Mouse (Mus musculus) intestine, embryonic 16.5 days (tissue): ENCODE measurements around the gene Kras. TPM values are rescaled to one million over a fixed set of nuclear protein-coding genes. Genes with fewer than 3 reads are reported as not detected.

Experiments
- ATAC-seq: fragments of 200-750 bp; cut with Nextera tagmentation; 2 replicates; pipeline ENCODE4 v1.8.0; 2017; ENCODE audit warnings: moderate TSS enrichment, moderate library complexity
- H3K27ac ChIP-seq: fragments of 300-500 bp; sonication (generic); 2 replicates; pipeline ENCODE4 v1.5.1; 2014; ENCODE audit warnings: mild to moderate bottlenecking, low read length
- H3K27me3 ChIP-seq: fragments of 300-500 bp; sonication (generic); replicated peaks from 2 replicates; pipeline ENCODE4 v1.6.1; 2014; ENCODE audit warnings: low read length, control low read depth, mixed read lengths; ENCODE audit not compliant: control insufficient read depth, insufficient read depth
- H3K36me3 ChIP-seq: fragments of 300-500 bp; sonication (generic); 2 replicates; pipeline ENCODE4 v1.6.1; 2014; ENCODE audit warnings: low read length, control low read depth; ENCODE audit not compliant: control insufficient read depth, insufficient read depth
- H3K4me1 ChIP-seq: fragments of 300-500 bp; sonication (generic); 2 replicates; pipeline ENCODE4 v1.6.1; 2014; ENCODE audit warnings: low read length, control low read depth, mixed read lengths; ENCODE audit not compliant: control insufficient read depth, insufficient read depth
- H3K4me2 ChIP-seq: fragments of 300-500 bp; sonication (generic); 2 replicates; pipeline ENCODE4 v1.6.1; 2014; ENCODE audit warnings: low read depth, low read length, control low read depth
- H3K4me3 ChIP-seq: fragments of 300-500 bp; sonication (generic); 2 replicates; pipeline ENCODE4 v1.5.1; 2014; ENCODE audit warnings: mild to moderate bottlenecking, low read length
- H3K9ac ChIP-seq: fragments of 300-500 bp; sonication (generic); 2 replicates; pipeline ENCODE4 v1.6.1; 2014; ENCODE audit warnings: low read depth, low read length
- H3K9me3 ChIP-seq: fragments of 300-500 bp; sonication (generic); 2 replicates; pipeline ENCODE4 v1.6.1; 2016; ENCODE audit warnings: low read length, control low read depth; ENCODE audit not compliant: control insufficient read depth
- WGBS: fragments of 180-500 bp; shearing (Covaris S2); extraction: QIAGEN DNeasy Blood & Tissue Kit; methylation state at CpG from one replicate; pipeline ENCODE4 v1.1.7; 2014; 5-methylcytosine and 5-hydroxymethylcytosine counted together
- polyA plus RNA-seq: library from polyadenylated mRNA; unstranded; fragments of >200 nt; fragmentation: Nextera tagmentation; extraction: Ambion mirVana; gene quantifications from 2 replicates; pipeline ENCODE4 v1.2.1, GENCODE M21; 2015

The Kras gene
- polyA plus RNA-seq, 1 experiment from 2014 or later: 56.6 TPM

DNA sequence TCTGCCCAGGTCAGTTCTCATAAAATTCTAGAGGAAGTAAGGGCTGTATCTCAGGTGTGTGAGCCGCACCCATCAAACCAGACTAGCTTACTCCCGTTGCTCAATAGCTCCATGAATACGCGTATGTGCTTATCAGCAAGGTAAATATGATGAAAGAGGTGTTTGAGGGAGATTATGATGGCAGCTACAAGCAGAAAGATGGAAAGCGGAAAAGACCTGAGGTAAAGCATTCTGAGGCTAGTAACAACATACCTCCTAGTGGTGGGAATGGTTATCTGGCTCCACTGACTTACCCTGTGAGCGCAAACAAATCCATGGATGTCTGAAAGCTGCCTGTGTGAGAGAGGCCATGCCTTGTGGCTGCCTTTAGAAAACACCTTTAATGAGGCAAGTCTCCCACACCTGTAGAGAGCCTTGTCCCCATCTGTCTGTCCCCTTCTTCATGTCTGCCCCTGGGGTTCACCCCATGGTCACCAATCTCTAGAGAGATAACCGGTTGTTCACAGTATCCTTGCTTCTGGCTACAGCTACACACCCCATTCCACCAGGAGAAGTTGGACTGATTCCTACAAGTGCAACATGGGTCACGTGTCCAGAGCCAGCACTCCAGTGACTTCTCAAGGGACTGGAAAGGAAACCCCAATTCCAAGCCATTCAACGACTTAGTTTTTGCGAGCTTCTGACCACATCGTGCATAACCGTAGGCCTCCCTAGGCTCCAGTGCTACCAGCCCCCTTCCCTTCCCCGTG is 6.1 kb upstream of the Kras start:
- peaks cover 5% of the 10 kb centered on the region for H3K4me1 ChIP-seq
- H3K9ac ChIP-seq: no peak overlapping the region
- H3K27me3 ChIP-seq: no peaks in the 10 kb centered on the region
- no peaks in the 10 kb centered on the region for H3K9me3 ChIP-seq
- peak overlapping the region; percentile 67 for H3K27ac ChIP-seq
- WGBS: 57% methylated on average over 13 of the region's 13 CpGs
- ATAC-seq: peak; percentile 96
- H3K4me3 ChIP-seq: no peak overlapping the region
- no peaks in the 10 kb centered on the region for H3K36me3 ChIP-seq
- no peak overlapping the region for H3K4me2 ChIP-seq

DNA sequence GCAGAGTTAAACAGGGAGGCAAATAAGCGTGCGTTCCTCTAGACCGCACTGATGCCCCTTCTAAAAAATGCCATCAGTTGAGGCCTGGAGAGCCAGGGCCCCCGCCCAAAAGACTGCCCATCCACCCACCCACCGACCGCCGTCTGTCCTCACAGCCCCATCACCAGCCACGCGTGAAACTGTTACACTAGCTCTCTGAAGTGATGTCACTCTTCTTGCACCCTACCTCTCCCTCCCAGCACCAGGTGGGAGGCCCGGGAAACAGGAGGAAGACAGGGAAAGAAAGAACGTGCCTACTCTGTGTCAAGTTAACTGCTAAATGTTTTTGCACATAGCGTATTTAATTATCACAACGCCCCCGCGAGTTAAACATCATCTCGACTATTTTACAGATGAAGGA is 781 bp upstream of the Kras start:
- Histone ChIP-seq H3K9me3 (no peaks in the 10 kb centered on the region), H3K4me3 (peak overlapping the region; percentile 82), H3K36me3 (no peaks in the 10 kb centered on the region), H3K27ac (peak overlapping the region; percentile 71; the same call in 1 of the 2 replicates), H3K4me2 (peak overlapping the region; percentile 79), H3K4me1 (peaks cover 8% of the 10 kb centered on the region), H3K27me3 (no peaks in the 10 kb centered on the region), H3K9ac (peak overlapping the region; percentile 91)
- WGBS: 14% methylated on average over 16 of the region's 16 CpGs
- peak; percentile 10; the same call in 1 of the 2 replicates for ATAC-seq

DNA sequence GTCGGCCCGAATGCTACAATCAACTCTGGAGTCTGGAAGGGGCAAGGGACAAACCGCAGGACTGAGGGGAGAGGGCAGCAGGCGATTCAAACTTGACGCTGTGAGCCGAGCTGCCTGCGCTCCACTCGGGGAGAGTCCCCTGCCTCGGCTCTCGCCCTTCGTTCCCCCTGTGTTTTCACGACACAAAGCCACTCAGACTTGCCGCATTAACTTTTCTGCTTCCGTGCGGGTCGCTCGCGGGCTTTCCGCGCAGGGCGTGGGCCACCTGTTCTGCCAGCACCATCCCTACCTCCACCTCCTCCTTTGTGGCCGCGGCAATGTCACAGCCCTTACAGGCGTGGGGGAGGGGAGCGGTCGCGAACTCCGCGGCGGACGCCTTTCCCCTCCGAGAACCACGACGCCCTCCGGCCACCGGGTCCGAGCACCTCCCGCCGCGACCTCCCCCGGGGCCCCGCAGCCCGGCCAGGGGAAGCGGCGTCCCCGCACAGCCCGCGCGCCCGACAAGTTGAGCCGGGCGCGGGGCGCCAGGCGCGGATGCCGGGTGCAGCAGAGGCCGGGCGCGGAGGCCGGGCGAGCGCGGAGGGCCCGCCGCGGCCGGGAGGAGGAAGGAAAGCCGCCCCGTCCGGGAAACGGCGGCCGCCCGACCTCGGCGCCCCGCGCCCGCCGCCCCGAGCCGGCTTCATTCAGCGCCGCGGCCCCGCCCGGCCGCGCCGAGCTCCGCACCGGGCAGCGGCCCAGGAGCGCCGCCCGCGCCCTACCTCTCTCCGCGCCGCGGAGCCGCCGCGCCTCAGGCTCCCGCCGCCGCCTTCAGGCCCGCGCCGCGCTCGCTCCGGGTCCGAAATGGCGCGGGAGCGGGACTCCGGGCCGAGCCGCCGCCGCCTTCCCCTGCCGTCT is 501 bp downstream of the Kras start:
- WGBS: under 1% methylated on average over 82 of the region's 124 CpGs
- Histone ChIP-seq H3K36me3 (no peaks in the 10 kb centered on the region), H3K27ac (peak overlapping the region; percentile 83), H3K4me1 (peaks cover 8% of the 10 kb centered on the region), H3K27me3 (no peaks in the 10 kb centered on the region), H3K4me3 (peak overlapping the region; percentile 82), H3K9me3 (no peaks in the 10 kb centered on the region), H3K4me2 (peak overlapping the region; percentile 64), H3K9ac (peak overlapping the region; percentile 91)
- peak; percentile 76 for ATAC-seq

DNA sequence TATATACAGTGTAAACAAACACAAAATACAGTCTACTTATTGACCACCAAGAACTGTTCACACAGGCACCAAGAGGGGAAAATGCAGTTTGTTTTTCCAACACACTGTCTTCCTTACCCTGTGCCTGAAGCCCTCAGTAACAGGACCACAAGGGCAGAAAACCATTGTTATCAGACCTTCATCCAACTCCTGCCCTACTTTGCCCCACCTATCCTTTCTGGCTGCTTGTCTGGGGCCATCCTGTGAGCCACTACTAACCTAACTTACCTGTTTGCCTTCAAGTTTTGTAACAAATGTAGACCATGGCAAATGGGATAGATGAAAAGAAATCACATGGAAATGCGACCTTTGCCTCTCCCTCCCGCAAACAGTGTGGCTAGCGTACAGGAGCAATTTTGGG is 2.2 kb downstream of the Kras start:
- H3K36me3 ChIP-seq: no peaks in the 10 kb centered on the region
- H3K4me1 ChIP-seq: peaks cover 8% of the 10 kb centered on the region
- H3K27ac ChIP-seq: no peak overlapping the region
- ATAC-seq: no peak
- H3K27me3 ChIP-seq: no peaks in the 10 kb centered on the region
- H3K4me2 ChIP-seq: peak overlapping the region; percentile 4; the same call in 1 of the 2 replicates
- H3K9ac ChIP-seq: no peak overlapping the region
- no peak overlapping the region for H3K4me3 ChIP-seq
- WGBS: 72% methylated on average over 3 of the region's 3 CpGs
- H3K9me3 ChIP-seq: no peaks in the 10 kb centered on the region

DNA sequence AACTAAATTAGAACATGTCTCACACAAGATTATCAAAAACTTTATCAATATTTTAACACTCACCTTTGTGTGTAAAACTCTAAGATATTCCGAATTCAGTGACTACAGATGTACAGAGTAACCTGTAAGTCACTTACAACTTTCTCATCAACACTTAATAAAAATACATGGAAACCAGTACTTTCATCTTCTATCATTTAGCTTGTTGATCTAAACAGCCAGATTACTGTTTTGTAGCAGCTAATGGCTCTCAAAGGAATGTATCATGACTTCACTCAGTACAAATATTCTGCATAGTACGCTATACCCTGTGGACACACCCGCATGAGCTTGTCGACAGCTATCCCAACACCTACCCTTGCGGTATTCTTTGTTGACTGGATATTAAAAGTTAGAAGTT is 3.2 kb downstream of the Kras start:
- no peaks in the 10 kb centered on the region for H3K36me3 ChIP-seq
- H3K9ac ChIP-seq: no peak overlapping the region
- H3K4me1 ChIP-seq: peaks cover 8% of the 10 kb centered on the region
- no peaks in the 10 kb centered on the region for H3K27me3 ChIP-seq
- H3K27ac ChIP-seq: no peak overlapping the region
- H3K9me3 ChIP-seq: no peaks in the 10 kb centered on the region
- ATAC-seq: no peak
- 87% methylated on average over 5 of the region's 5 CpGs for WGBS
- no peak overlapping the region for H3K4me2 ChIP-seq
- H3K4me3 ChIP-seq: no peak overlapping the region

DNA sequence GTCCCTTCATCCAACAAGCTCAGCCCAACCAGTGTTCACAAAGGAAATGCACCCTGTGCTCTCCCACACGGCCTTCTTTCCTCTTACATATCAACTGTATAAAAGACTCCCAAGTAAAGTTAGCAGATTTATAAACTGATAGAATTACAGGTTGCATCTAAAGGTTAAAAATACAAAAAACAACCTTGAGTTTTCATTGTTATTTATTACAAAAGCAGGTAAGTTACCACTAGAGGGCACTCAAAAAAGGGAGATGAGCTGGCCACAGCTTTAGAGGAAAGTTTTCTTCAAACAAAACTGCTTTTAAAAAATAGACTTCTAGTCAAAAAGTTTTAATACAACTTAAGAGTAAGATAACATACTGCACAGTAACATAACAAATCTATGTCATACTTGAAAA is 7.5 kb downstream of the Kras start:
- 36% methylated on average over 1 of the region's 1 CpGs for WGBS
- no peak overlapping the region for H3K9ac ChIP-seq
- no peak overlapping the region for H3K4me3 ChIP-seq
- no peak for ATAC-seq
- H3K27me3 ChIP-seq: no peaks in the 10 kb centered on the region
- no peak overlapping the region for H3K4me2 ChIP-seq
- H3K27ac ChIP-seq: no peak overlapping the region
- H3K9me3 ChIP-seq: no peaks in the 10 kb centered on the region
- no peaks in the 10 kb centered on the region for H3K36me3 ChIP-seq
- H3K4me1 ChIP-seq: no peaks in the 10 kb centered on the region

DNA sequence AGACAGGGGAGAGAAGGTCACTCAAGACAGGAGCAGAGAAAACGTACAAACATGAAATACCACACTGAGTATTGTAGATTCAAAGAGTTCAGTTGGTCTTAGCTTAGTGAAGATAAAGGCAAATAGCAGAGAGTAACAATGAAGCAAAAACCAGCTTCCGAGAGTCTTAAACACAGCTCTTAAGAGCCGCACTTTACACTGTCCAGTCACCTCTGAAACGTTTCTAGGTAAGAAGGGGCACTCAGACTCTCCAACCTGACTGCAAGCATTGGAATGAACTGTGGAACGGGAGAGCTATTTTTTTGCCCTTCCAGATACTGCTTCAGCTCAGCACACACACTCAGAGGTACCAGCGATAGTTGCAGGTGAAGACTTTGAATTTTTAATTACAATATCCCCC is 9.8 kb downstream of the Kras start:
- no peak overlapping the region for H3K9ac ChIP-seq
- WGBS: 86% methylated on average over 6 of the region's 6 CpGs

DNA sequence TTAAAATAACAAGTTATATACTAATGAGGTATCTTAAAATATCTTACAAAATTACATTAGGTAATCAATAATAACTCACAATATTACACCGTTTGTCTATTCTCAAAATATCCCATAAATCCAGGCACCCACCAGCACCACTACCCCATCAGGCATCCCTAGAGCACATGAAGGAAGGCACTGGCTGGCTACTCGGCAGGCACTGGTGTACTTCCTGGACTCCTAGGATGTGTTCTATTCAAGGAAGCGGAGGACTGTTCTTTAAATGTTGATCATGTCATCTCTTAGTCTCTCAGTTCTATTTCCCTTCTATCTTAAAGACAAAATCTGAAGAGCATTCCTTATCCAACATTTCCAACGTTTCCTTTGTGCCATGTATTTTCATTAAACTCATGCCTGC is 12.9 kb downstream of the Kras start:
- Histone ChIP-seq H3K4me1 (no peaks in the 10 kb centered on the region), H3K27me3 (no peaks in the 10 kb centered on the region), H3K27ac (no peak overlapping the region), H3K9ac (no peak overlapping the region), H3K36me3 (no peaks in the 10 kb centered on the region), H3K9me3 (no peaks in the 10 kb centered on the region), H3K4me3 (no peak overlapping the region), H3K4me2 (no peak overlapping the region)
- no peak for ATAC-seq
- 81% methylated on average over 4 of the region's 4 CpGs for WGBS

More for the DNA sequence above, 9.8 kb downstream of the Kras start:
- Histone ChIP-seq H3K27ac (no peak overlapping the region), H3K9me3 (no peaks in the 10 kb centered on the region), H3K36me3 (no peaks in the 10 kb centered on the region), H3K4me1 (no peaks in the 10 kb centered on the region), H3K4me3 (no peak overlapping the region), H3K27me3 (no peaks in the 10 kb centered on the region), H3K4me2 (no peak overlapping the region)
- no peak for ATAC-seq

DNA sequence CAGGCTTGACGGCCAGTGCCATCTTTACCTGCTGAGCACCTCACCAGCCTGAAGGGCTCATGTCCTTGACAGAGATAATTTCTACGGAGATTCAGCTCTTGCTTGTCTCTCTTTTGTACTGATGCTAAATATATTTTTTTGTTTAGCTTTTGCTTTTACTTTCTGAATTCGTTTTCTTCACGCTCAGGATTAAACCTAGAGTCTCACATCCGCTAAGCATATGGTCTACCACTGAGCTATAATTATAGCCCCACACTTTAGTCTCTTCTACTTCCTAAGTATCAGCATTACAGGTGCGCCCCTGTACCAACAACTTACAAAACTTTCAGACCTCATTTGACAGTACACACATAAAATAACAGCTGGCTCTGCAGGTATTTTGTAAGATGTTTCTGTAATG is 14.7 kb downstream of the Kras start:
- no peaks in the 10 kb centered on the region for H3K27me3 ChIP-seq
- H3K36me3 ChIP-seq: peaks cover 3% of the 10 kb centered on the region; the same call in 1 of the 2 replicates
- no peak overlapping the region for H3K9ac ChIP-seq
- H3K4me3 ChIP-seq: no peak overlapping the region
- ATAC-seq: no peak
- H3K4me2 ChIP-seq: no peak overlapping the region
- H3K9me3 ChIP-seq: no peaks in the 10 kb centered on the region
- 88% methylated on average over 6 of the region's 6 CpGs for WGBS
- no peaks in the 10 kb centered on the region for H3K4me1 ChIP-seq
- no peak overlapping the region for H3K27ac ChIP-seq
